In genomic region chr7:69925261-69925660, GRCm38 (mm10) we compare ENCODE assay signal across 17 mouse cellular contexts.
A peak's percentile ranks its signal among the peaks of the same experiment; 100 is the strongest.
DNase-seq lines count a peak whose midpoint lies in the region; TF ChIP-seq lines count a peak whose summit lies in the region.
"Had no signal": no experiment of that assay in that cellular context is flagged by ENCODE, and none has a peak within 500 bp of the region (broad histone marks: within the 10 kb centered on the region; RNA-seq: fewer than 3 reads in every experiment).

No protein-coding gene starts in this region.

- H3K27ac ChIP-seq in testis, adult 2 months (ENCODE audit: control insufficient read depth, insufficient read depth, low read depth, low read length), result no peak overlapping the region
- H3K27ac ChIP-seq: embryonic facial prominence, embryonic 13.5 days; embryonic facial prominence, embryonic 15.5 days; forebrain, embryonic 10.5 days; forebrain, embryonic 12.5 days had no signal

- H3K4me1 ChIP-seq in testis, adult 2 months (ENCODE audit: control insufficient read depth, insufficient read depth, low read length), result no peaks in the 10 kb centered on the region; the same call in 1 of the 2 replicates
- H3K4me1 ChIP-seq: embryonic facial prominence, embryonic 13.5 days; embryonic facial prominence, embryonic 15.5 days; forebrain, embryonic 12.5 days had no signal

- TF ChIP-seq POLR2A in testis, adult 2 months (IDR thresholded peaks at IDR 0.05; ENCODE audit: control insufficient read depth, low read depth, low read length), result peak; percentile 29; the same call in 1 of the 2 replicates

- TF ChIP-seq CTCF in testis, adult 2 months (IDR thresholded peaks at IDR 0.05; ENCODE audit: control insufficient read depth, insufficient read depth, insufficient replicate concordance, low read depth, low read length), result no peak

- DNase-seq in adrenal gland, postnatal 14 days, result peak; percentile 14
- DNase-seq in adrenal gland, adult 8-10 months, result no peak
- DNase-seq in heart, adult 11 months, result peak; percentile 60
- no peak for DNase-seq in heart, postnatal 36 days
- DNase-seq in testis, postnatal 14 days (ENCODE audit: low spot score), result no peak
- DNase-seq: cerebellum, adult 11 months; cerebellum, adult 18-20 months; cerebellum, adult 8-10 months; cerebellum, adult 9-11 months; cerebellum, postnatal 36 days; embryo, embryonic 11 days had no signal

- no peaks in the 10 kb centered on the region for H3K27me3 ChIP-seq in testis, adult 2 months (ENCODE audit: control insufficient read depth, insufficient read depth, low read length)
- H3K27me3 ChIP-seq: embryonic facial prominence, embryonic 13.5 days; embryonic facial prominence, embryonic 15.5 days; forebrain, embryonic 12.5 days had no signal

- intact Hi-C loops in heart, postnatal 36 days (cut with DNase I), result no loop called here

- peak overlapping the region; percentile 65 for H3K4me3 ChIP-seq in testis, adult 2 months (ENCODE audit: control insufficient read depth, low read depth, low read length)
- H3K4me3 ChIP-seq: embryonic facial prominence, embryonic 13.5 days; embryonic facial prominence, embryonic 15.5 days; erythroblast, embryonic 14.5 days; forebrain, embryonic 10.5 days; forebrain, embryonic 12.5 days had no signal

- no peaks in the 10 kb centered on the region; the same call in 1 of the 2 replicates for H3K36me3 ChIP-seq in testis, adult 2 months (ENCODE audit: control insufficient read depth, insufficient read depth, low read length)
- H3K36me3 ChIP-seq: embryonic facial prominence, embryonic 13.5 days; embryonic facial prominence, embryonic 15.5 days; forebrain, embryonic 10.5 days; forebrain, embryonic 12.5 days had no signal

Comparison
In these comparisons a context has a peak if more than half of its experiments do, and no peak if none do; other contexts are left out.
1. DNase-seq: peak in adrenal gland, postnatal 14 days (single experiment) and heart, adult 11 months (single experiment); none in adrenal gland, adult 8-10 months (single experiment), heart, postnatal 36 days (0 of 2) and testis, postnatal 14 days (single experiment).